Comparison of ENCODE assay signal across 8 mouse cellular contexts in genomic region chr5:24344477-24345051, GRCm38 (mm10). TPM values are rescaled to one million over a fixed set of nuclear protein-coding genes. Genes with fewer than 3 reads are reported as not detected.
DNase-seq lines count a peak whose midpoint lies in the region; ATAC-seq lines count a peak whose summit lies in the region.

No protein-coding gene starts in this region.

- H3K36me3 ChIP-seq in heart, embryonic 12.5 days: peaks cover 32% of the 10 kb centered on the region
- H3K36me3 ChIP-seq in forebrain, embryonic 10.5 days (replicated peaks): no peaks in the 10 kb centered on the region
- H3K36me3 ChIP-seq in intestine, embryonic 15.5 days: no peaks in the 10 kb centered on the region
- 0 out of 2 replicates have a peak, but pooled peaks cover 4% of the 10 kb centered on the region for H3K36me3 ChIP-seq in midbrain, embryonic 12.5 days

- H3K9me3 ChIP-seq in heart, embryonic 12.5 days (replicated peaks): no peaks in the 10 kb centered on the region
- H3K9me3 ChIP-seq in forebrain, embryonic 10.5 days: no peaks in the 10 kb centered on the region
- H3K9me3 ChIP-seq in intestine, embryonic 15.5 days: no peaks in the 10 kb centered on the region
- H3K9me3 ChIP-seq in midbrain, embryonic 12.5 days: no peaks in the 10 kb centered on the region

- H3K4me1 ChIP-seq in heart, embryonic 12.5 days (replicated peaks): peaks cover 97% of the 10 kb centered on the region
- H3K4me1 ChIP-seq in forebrain, embryonic 10.5 days: peaks cover 69% of the 10 kb centered on the region
- peaks cover 50% of the 10 kb centered on the region for H3K4me1 ChIP-seq in intestine, embryonic 15.5 days (replicated peaks)
- peaks cover 65% of the 10 kb centered on the region for H3K4me1 ChIP-seq in midbrain, embryonic 12.5 days

- 12% methylated on average over 12 of the region's 12 CpGs for WGBS in heart, embryonic 12.5 days
- WGBS in forebrain, embryonic 10.5 days: 11% methylated on average over 12 of the region's 12 CpGs
- WGBS in intestine, embryonic 15.5 days: 14% methylated on average over 12 of the region's 12 CpGs
- 6% methylated on average over 12 of the region's 12 CpGs for WGBS in midbrain, embryonic 12.5 days

- peak overlapping the region; percentile 46 for H3K4me2 ChIP-seq in heart, embryonic 12.5 days
- peak overlapping the region; percentile 47 for H3K4me2 ChIP-seq in intestine, embryonic 15.5 days (replicated peaks)
- H3K4me2 ChIP-seq in midbrain, embryonic 12.5 days (replicated peaks): peak overlapping the region; percentile 39

- H3K4me3 ChIP-seq in heart, embryonic 12.5 days: no peak overlapping the region
- H3K4me3 ChIP-seq in forebrain, embryonic 10.5 days: peak overlapping the region; percentile 21
- no peak overlapping the region for H3K4me3 ChIP-seq in intestine, embryonic 15.5 days (replicated peaks)
- H3K4me3 ChIP-seq in midbrain, embryonic 12.5 days: peak overlapping the region; percentile 13; the same call in 1 of the 2 replicates

- peak overlapping the region; percentile 45 for H3K9ac ChIP-seq in heart, embryonic 12.5 days
- H3K9ac ChIP-seq in intestine, embryonic 15.5 days: 0 out of 2 replicates have a peak overlapping the region, but pooled peaks have one; percentile 1
- peak overlapping the region; percentile 54 for H3K9ac ChIP-seq in midbrain, embryonic 12.5 days (replicated peaks)

- DNase-seq in heart, adult 9 months (ENCODE audit: low spot score in 2 of 2): no peak
- peak; percentile 28 for DNase-seq in forebrain, embryonic 10.5 days (ENCODE audit: extremely low spot score, low spot score)
- peak; percentile 88 to 91 for DNase-seq in thymus, postnatal 10 days (ENCODE audit: low spot score in 2 of 2)
- DNase-seq in natural killer cell, adult 2 months (ENCODE audit: low spot score in 2 of 2): no peak
- no peak for DNase-seq in spleen, postnatal 14 days (ENCODE audit: low spot score in 2 of 2)

- peak; percentile 25; the same call in 1 of the 2 replicates for ATAC-seq in heart, embryonic 12.5 days (ENCODE audit: insufficient number of reproducible peaks, low FRiP score)
- ATAC-seq in intestine, embryonic 15.5 days: peak; percentile 71
- ATAC-seq in midbrain, embryonic 12.5 days (ENCODE audit: low FRiP score, low read depth): peak; percentile 57

- H3K27ac ChIP-seq in heart, embryonic 12.5 days (ENCODE audit: poor library complexity, severe bottlenecking): peak overlapping the region; percentile 75
- H3K27ac ChIP-seq in forebrain, embryonic 10.5 days: peak overlapping the region; percentile 85
- H3K27ac ChIP-seq in intestine, embryonic 15.5 days: peak overlapping the region; percentile 85
- peak overlapping the region; percentile 95 for H3K27ac ChIP-seq in midbrain, embryonic 12.5 days (replicated peaks)

- H3K27me3 ChIP-seq in heart, embryonic 12.5 days (replicated peaks): no peaks in the 10 kb centered on the region
- peaks cover 50% of the 10 kb centered on the region for H3K27me3 ChIP-seq in forebrain, embryonic 10.5 days (ENCODE audit: poor library complexity, severe bottlenecking)
- H3K27me3 ChIP-seq in intestine, embryonic 15.5 days (replicated peaks): no peaks in the 10 kb centered on the region
- H3K27me3 ChIP-seq in midbrain, embryonic 12.5 days: peaks cover 35% of the 10 kb centered on the region

RNA-seq across cellular contexts. Expression of gene Kcnh2, which starts 6.8 kb away (rescaled TPM):
- polyA plus RNA-seq in heart, embryonic 12.5 days (2016; fragmentation: Nextera tagmentation; extraction: Ambion mirVana): 38.2 and 40.5 TPM in 2 replicates
- 17.8 and 21.3 TPM in 2 replicates for polyA plus RNA-seq in forebrain, embryonic 10.5 days (2016; fragmentation: Nextera tagmentation; extraction: Ambion mirVana)
- 6.7 and 7.6 TPM in 2 replicates for polyA plus RNA-seq in intestine, embryonic 15.5 days (2015; fragmentation: Nextera tagmentation; extraction: Ambion mirVana)
- polyA plus RNA-seq in midbrain, embryonic 12.5 days (2016; fragmentation: Nextera tagmentation; extraction: Ambion mirVana): 18.0 and 18.5 TPM in 2 replicates

RNA-seq across cellular contexts. Expression of gene Nos3, which starts 20.0 kb away (rescaled TPM):
- 45.9 and 46.9 TPM in 2 replicates for polyA plus RNA-seq in heart, embryonic 12.5 days (2016; fragmentation: Nextera tagmentation; extraction: Ambion mirVana)
- 7.6 and 8.1 TPM in 2 replicates for polyA plus RNA-seq in forebrain, embryonic 10.5 days (2016; fragmentation: Nextera tagmentation; extraction: Ambion mirVana)
- 7.4 and 7.9 TPM in 2 replicates for polyA plus RNA-seq in intestine, embryonic 15.5 days (2015; fragmentation: Nextera tagmentation; extraction: Ambion mirVana)
- polyA plus RNA-seq in midbrain, embryonic 12.5 days (2016; fragmentation: Nextera tagmentation; extraction: Ambion mirVana): 7.1 and 9.2 TPM in 2 replicates

RNA-seq across cellular contexts. Expression of gene Atg9b, which starts 47.4 kb away (rescaled TPM):
- polyA plus RNA-seq in heart, embryonic 12.5 days (2016; fragmentation: Nextera tagmentation; extraction: Ambion mirVana): 1.4 and 2.6 TPM in 2 replicates
- polyA plus RNA-seq in forebrain, embryonic 10.5 days (2016; fragmentation: Nextera tagmentation; extraction: Ambion mirVana): 0.99 and 1.3 TPM in 2 replicates
- 1.6 and 2.4 TPM in 2 replicates for polyA plus RNA-seq in intestine, embryonic 15.5 days (2015; fragmentation: Nextera tagmentation; extraction: Ambion mirVana)
- polyA plus RNA-seq in midbrain, embryonic 12.5 days (2016; fragmentation: Nextera tagmentation; extraction: Ambion mirVana): 0.35 and 0.46 TPM in 2 replicates

RNA-seq across cellular contexts. Expression of gene Abcb8, which starts 48.9 kb away (rescaled TPM):
- 52.7 and 57.4 TPM in 2 replicates for polyA plus RNA-seq in heart, embryonic 12.5 days (2016; fragmentation: Nextera tagmentation; extraction: Ambion mirVana)
- 57.1 and 61.8 TPM in 2 replicates for polyA plus RNA-seq in forebrain, embryonic 10.5 days (2016; fragmentation: Nextera tagmentation; extraction: Ambion mirVana)
- 66.2 and 79.0 TPM in 2 replicates for polyA plus RNA-seq in intestine, embryonic 15.5 days (2015; fragmentation: Nextera tagmentation; extraction: Ambion mirVana)
- polyA plus RNA-seq in midbrain, embryonic 12.5 days (2016; fragmentation: Nextera tagmentation; extraction: Ambion mirVana): 47.1 and 48.0 TPM in 2 replicates

Comparison
In these comparisons a context has a peak if more than half of its experiments do, and no peak if none do; other contexts are left out.
1. H3K4me3 ChIP-seq: peak in forebrain, embryonic 10.5 days (single experiment) and midbrain, embryonic 12.5 days (single experiment); none in heart, embryonic 12.5 days (single experiment) and intestine, embryonic 15.5 days (single experiment).
2. H3K9ac ChIP-seq: peak in every context shown above with its lines; median percentile 54 in midbrain, embryonic 12.5 days; 45 in heart, embryonic 12.5 days; 1 in intestine, embryonic 15.5 days.
3. DNase-seq: peak in forebrain, embryonic 10.5 days (single experiment) and thymus, postnatal 10 days (2 of 2); none in heart, adult 9 months (0 of 2), natural killer cell, adult 2 months (0 of 2) and spleen, postnatal 14 days (0 of 2).
4. Peak in every context shown above with its lines, with median percentiles within 50 percentile points of each other: ATAC-seq, H3K27ac ChIP-seq and H3K4me2 ChIP-seq.